Mouse (Mus musculus) C2C12 (cell line): ENCODE results near the gene Igsf11.

Experiments
- CEBPB ChIP-seq: IDR thresholded peaks from one replicate; pipeline ENCODE4 v1.6.1; 2011; ENCODE audit warnings: low read depth, mild to moderate bottlenecking, control low read depth, moderate library complexity
- CTCF ChIP-seq: IDR thresholded peaks from one replicate; pipeline ENCODE4 v1.5.1; 2011; ENCODE audit not compliant: control insufficient read depth, insufficient read depth, insufficient read length
- FOSL1 ChIP-seq: IDR thresholded peaks from one replicate; pipeline ENCODE4 v1.8.0; 2011; ENCODE audit warnings: mild to moderate bottlenecking, low read length; ENCODE audit not compliant: poor library complexity, insufficient read depth, severe bottlenecking
- MAX ChIP-seq: IDR thresholded peaks from one replicate; pipeline ENCODE4 v1.6.1; 2011; ENCODE audit warnings: mild to moderate bottlenecking, control low read depth
- MYOD1 ChIP-seq: IDR thresholded peaks from one replicate; pipeline ENCODE4 v1.6.1; 2011; ENCODE audit warnings: low read depth; ENCODE audit not compliant: control insufficient read depth, insufficient read length
- MYOG ChIP-seq: IDR thresholded peaks from one replicate; pipeline ENCODE4 v1.6.1; 2011; ENCODE audit not compliant: control insufficient read depth, insufficient read length; ENCODE audit errors: extremely low read depth
- USF1 ChIP-seq: IDR thresholded peaks from one replicate; pipeline ENCODE4 v1.6.1; 2011; ENCODE audit warnings: low read depth, mild to moderate bottlenecking, control low read depth, moderate library complexity

- no peak for TF ChIP-seq FOSL1
- TF ChIP-seq CTCF, result no peak
- no peak for TF ChIP-seq MAX
- TF ChIP-seq CEBPB, result no peak
- TF ChIP-seq MYOD1, result no peak
- no peak for TF ChIP-seq USF1
- no peak for TF ChIP-seq MYOG
These were observed 56.0 kb downstream of the Igsf11 start for GRCm38 (mm10) chr16:38948441-38948840.
